Mouse (Mus musculus): Measurements from ENCODE around the gene Prrt3. TPM values are rescaled to one million over a fixed set of nuclear protein-coding genes. Genes with fewer than 3 reads are reported as not detected.

Gene Prrt3
- total RNA-seq, 2 experiments from 2014 or later, result not detected

- peak; percentile 76 for ATAC-seq (replicated peaks; ENCODE audit: low FRiP score, low TSS enrichment, poor library complexity, severe bottlenecking)
These were observed 7.4 kb downstream of the Prrt3 start for GRCm38 (mm10) chr6:113494258-113494788.

GRCm38 (mm10) chr6:113492101-113492864 lies 9.4 kb downstream of the Prrt3 start:
- ATAC-seq (replicated peaks; ENCODE audit: low FRiP score, low TSS enrichment, poor library complexity, severe bottlenecking), result no peak

GRCm38 (mm10) chr6:113489410-113489809 lies 12.3 kb downstream of the Prrt3 start:
- ATAC-seq (replicated peaks; ENCODE audit: low FRiP score, low TSS enrichment, poor library complexity, severe bottlenecking), result no peak

GRCm38 (mm10) chr6:113487125-113487576 lies 14.6 kb downstream of the Prrt3 start:
- no peak for ATAC-seq (replicated peaks; ENCODE audit: low FRiP score, low TSS enrichment, poor library complexity, severe bottlenecking)

- ATAC-seq (replicated peaks; ENCODE audit: low FRiP score, low TSS enrichment, poor library complexity, severe bottlenecking), result peak; percentile 44
These were observed 18.0 kb downstream of the Prrt3 start for GRCm38 (mm10) chr6:113483729-113484128.

- ATAC-seq (replicated peaks; ENCODE audit: low FRiP score, low TSS enrichment, poor library complexity, severe bottlenecking), result peak; percentile 91
These were observed 18.6 kb downstream of the Prrt3 start, which contains the start of gene Creld1 for GRCm38 (mm10) chr6:113483100-113483615. Creld1 (plus strand) TSS chr6:113483297.

- peak; percentile 23 for ATAC-seq (replicated peaks; ENCODE audit: low FRiP score, low TSS enrichment, poor library complexity, severe bottlenecking)
These were observed 19.1 kb downstream of the Prrt3 start for GRCm38 (mm10) chr6:113482477-113483099.

GRCm38 (mm10) chr6:113480555-113481373 lies 21.0 kb downstream of the Prrt3 start:
- ATAC-seq (replicated peaks; ENCODE audit: low FRiP score, low TSS enrichment, poor library complexity, severe bottlenecking), result no peak

GRCm38 (mm10) chr6:113478906-113479305 lies 22.8 kb downstream of the Prrt3 start:
- no peak for ATAC-seq (replicated peaks; ENCODE audit: low FRiP score, low TSS enrichment, poor library complexity, severe bottlenecking)

- no peak for ATAC-seq (replicated peaks; ENCODE audit: low FRiP score, low TSS enrichment, poor library complexity, severe bottlenecking)
These were observed 24.4 kb downstream of the Prrt3 start for GRCm38 (mm10) chr6:113477353-113477752.

- ATAC-seq (replicated peaks; ENCODE audit: low FRiP score, low TSS enrichment, poor library complexity, severe bottlenecking), result peak; percentile 58
These were observed 28.0 kb downstream of the Prrt3 start for GRCm38 (mm10) chr6:113473715-113474114.

- no peak for ATAC-seq (replicated peaks; ENCODE audit: low FRiP score, low TSS enrichment, poor library complexity, severe bottlenecking)
These were observed 28.5 kb downstream of the Prrt3 start for GRCm38 (mm10) chr6:113473246-113473645.

GRCm38 (mm10) chr6:113472061-113472460 lies 29.7 kb downstream of the Prrt3 start:
- ATAC-seq (replicated peaks; ENCODE audit: low FRiP score, low TSS enrichment, poor library complexity, severe bottlenecking), result no peak

GRCm38 (mm10) chr6:113471297-113471936 lies 30.3 kb downstream of the Prrt3 start, which contains the start of gene Il17rc:
Il17rc (plus strand) TSS chr6:113471427.
- ATAC-seq (replicated peaks; ENCODE audit: low FRiP score, low TSS enrichment, poor library complexity, severe bottlenecking), result no peak

GRCm38 (mm10) chr6:113469432-113469831 lies 32.3 kb downstream of the Prrt3 start:
- peak; percentile 62 for ATAC-seq (replicated peaks; ENCODE audit: low FRiP score, low TSS enrichment, poor library complexity, severe bottlenecking)

GRCm38 (mm10) chr6:113469021-113469420 lies 32.7 kb downstream of the Prrt3 start:
- peak; percentile 85 for ATAC-seq (replicated peaks; ENCODE audit: low FRiP score, low TSS enrichment, poor library complexity, severe bottlenecking)

- ATAC-seq (replicated peaks; ENCODE audit: low FRiP score, low TSS enrichment, poor library complexity, severe bottlenecking), result no peak
These were observed 33.2 kb downstream of the Prrt3 start for GRCm38 (mm10) chr6:113468512-113468911.

GRCm38 (mm10) chr6:113465602-113466001 lies 36.1 kb downstream of the Prrt3 start:
- 0 out of 2 replicates have a peak, but pooled peaks have one; percentile 20 for ATAC-seq (replicated peaks; ENCODE audit: low FRiP score, low TSS enrichment, poor library complexity, severe bottlenecking)

GRCm38 (mm10) chr6:113464040-113464439 lies 37.7 kb downstream of the Prrt3 start:
- ATAC-seq (replicated peaks; ENCODE audit: low FRiP score, low TSS enrichment, poor library complexity, severe bottlenecking), result no peak

All from megakaryocyte-erythroid progenitor cell, adult 5-6 weeks (primary cell).